20 mouse cellular contexts compared by ENCODE assay signal in genomic region chr2:24560201-24560600, GRCm38 (mm10).
"Had no signal": no experiment of that assay in that cellular context is flagged by ENCODE, and none has a peak within 500 bp of the region (broad histone marks: within the 10 kb centered on the region; RNA-seq: fewer than 3 reads in every experiment).

No protein-coding gene starts in this region.

- H3K9ac ChIP-seq: liver, embryonic 12.5 days; liver, embryonic 14.5 days; midbrain, embryonic 12.5 days; neural tube, embryonic 13.5 days; neural tube, embryonic 15.5 days had no signal

- DNase-seq: lung, adult 2 months; lung, postnatal 14 days; lung, postnatal 4 days; midbrain, embryonic 14.5 days; retina, postnatal 1 day; right cerebral cortex, adult 18-20 months; right cerebral cortex, postnatal 25 days; right cerebral cortex, postnatal 4 days; spleen, adult 18-20 months; thymus, adult 18-20 months; thymus, postnatal 14 days; thymus, postnatal 36 days had no signal

- H3K27ac ChIP-seq: liver, embryonic 12.5 days; liver, embryonic 14.5 days; midbrain, embryonic 10.5 days; midbrain, embryonic 12.5 days; neural tube, embryonic 13.5 days; neural tube, embryonic 15.5 days had no signal

- H3K4me1 ChIP-seq: liver, embryonic 12.5 days; midbrain, embryonic 10.5 days; midbrain, embryonic 12.5 days; neural tube, embryonic 13.5 days had no signal

- H3K36me3 ChIP-seq: liver, embryonic 12.5 days; midbrain, embryonic 10.5 days; midbrain, embryonic 12.5 days; neural tube, embryonic 13.5 days; neural tube, embryonic 15.5 days had no signal

- H3K4me3 ChIP-seq: liver, embryonic 12.5 days; midbrain, embryonic 10.5 days; midbrain, embryonic 12.5 days; myocyte; neural tube, embryonic 13.5 days; neural tube, embryonic 15.5 days had no signal

- H3K27me3 ChIP-seq: liver, embryonic 12.5 days; midbrain, embryonic 12.5 days; neural tube, embryonic 13.5 days; neural tube, embryonic 15.5 days had no signal

- ATAC-seq: liver, embryonic 12.5 days; midbrain, embryonic 16.5 days had no signal

- H3K4me2 ChIP-seq: liver, embryonic 12.5 days; midbrain, embryonic 12.5 days; neural tube, embryonic 13.5 days; neural tube, embryonic 15.5 days had no signal

- H3K9me3 ChIP-seq: liver, embryonic 12.5 days; midbrain, embryonic 10.5 days; midbrain, embryonic 12.5 days; neural tube, embryonic 13.5 days; neural tube, embryonic 15.5 days had no signal
